Mouse (Mus musculus) CH12F3 (cell line): ENCODE measurements around the gene Eri3.

Experiments used
- in situ Hi-C: fragments of 300-500 bp; cut with MboI; formaldehyde crosslinking; loops from 2 replicates; pipeline ENCODE4 v1.14.3; 2020; ENCODE audit warnings: low sequenced_read_pairs

Gene Eri3

DNA sequence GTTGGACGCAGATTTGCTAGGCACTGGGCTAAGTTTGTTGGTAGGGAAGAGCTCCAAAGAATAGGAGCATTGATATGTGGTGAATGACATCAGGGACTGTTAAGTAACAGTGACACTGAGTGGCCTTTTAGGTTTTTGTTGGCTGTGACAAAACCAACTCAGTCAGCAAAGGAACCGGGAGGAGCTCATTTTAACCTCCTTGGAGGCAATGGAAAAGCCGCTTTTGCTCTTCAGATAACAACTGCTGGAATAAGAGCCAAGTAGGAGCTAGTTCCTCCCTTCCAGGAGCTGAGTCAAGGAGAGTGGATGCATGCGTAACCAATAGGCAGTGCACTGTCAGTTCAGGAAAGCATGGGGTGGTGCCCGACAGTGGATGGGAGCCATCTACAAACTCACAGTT, 20.8 kb downstream of the Eri3 start:
- in situ Hi-C loops = no loop called here

DNA sequence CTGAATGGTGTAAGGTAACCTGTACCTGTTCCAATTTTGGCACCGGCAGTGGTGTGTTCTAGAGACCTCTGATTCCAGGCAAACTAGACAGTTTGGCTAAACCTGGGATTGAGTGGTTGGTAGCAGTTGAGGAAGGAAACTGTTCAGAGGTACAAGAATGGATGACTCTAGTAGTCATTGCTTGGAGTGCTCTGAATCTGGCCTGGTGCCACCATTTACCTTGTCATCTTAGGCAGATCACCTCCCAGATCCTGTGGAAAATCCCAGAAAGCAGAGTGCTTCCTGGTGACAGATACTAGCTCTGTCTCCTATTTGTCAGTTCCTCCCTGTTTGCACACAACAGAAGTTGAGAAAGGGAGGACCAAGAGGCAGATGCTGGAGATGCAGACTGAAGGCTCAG, 27.4 kb downstream of the Eri3 start:
- in situ Hi-C loops = no loop called here

DNA sequence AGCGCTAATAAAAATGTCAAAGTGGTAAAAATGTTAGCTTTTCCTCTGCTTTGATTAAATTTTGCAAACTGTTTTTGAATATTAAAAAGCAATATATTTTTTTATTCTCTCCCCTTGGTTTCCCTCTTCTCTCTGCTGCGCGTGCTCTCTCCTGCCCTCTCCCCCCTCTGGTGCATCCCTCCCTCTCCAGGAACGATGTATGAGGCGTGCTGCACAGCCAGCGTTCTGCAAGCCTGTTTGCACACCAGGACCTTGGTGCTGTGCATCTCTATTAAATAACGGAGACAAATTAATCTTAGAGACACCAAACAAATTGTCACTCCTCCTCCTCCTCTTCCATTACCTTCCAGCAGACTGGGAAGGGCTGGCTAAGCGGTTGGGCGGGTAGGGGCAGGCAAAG, 31.5 kb downstream of the Eri3 start:
- in situ Hi-C loops = no loop called here

DNA sequence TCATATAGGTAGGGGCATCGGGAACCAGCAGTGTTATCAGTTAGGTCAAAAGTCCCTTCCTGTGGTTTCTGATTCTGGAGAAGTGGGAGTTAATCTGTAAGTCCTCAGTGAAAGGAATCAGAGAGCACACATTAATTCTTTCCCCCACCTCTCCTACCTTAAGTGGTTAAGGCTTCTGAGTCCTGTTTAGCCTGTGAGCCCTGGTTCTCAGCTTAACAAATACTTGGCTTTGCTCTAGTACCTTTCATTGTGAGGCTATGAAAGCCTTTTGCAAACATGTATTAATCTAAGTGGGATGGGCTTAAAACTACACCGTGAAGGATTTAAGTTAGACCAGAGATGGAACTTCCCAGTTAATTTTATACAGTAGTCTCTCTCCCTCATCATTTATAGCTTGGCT, 35.8 kb downstream of the Eri3 start:
- in situ Hi-C loops = no loop called here

DNA sequence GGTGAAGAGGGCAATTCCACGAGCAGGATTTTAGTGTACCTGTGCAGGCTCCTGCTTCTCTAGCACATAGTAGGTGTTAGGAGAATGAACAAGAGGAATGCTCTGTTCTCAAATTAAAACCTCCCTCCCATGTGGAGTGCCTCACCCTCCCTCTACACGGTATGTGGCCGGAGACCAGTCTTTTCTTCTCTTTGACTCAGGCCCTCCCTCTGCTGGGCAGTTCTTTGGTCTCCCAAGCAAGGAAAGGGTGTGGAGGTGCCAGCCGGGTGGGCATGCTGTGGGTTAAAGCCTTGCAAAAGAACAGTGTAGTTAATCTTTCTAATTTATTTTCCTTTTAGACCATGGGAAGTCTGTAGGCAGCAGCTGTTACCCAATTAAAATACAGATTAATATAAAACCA, 37.3 kb downstream of the Eri3 start:
- in situ Hi-C loops = no loop called here

DNA sequence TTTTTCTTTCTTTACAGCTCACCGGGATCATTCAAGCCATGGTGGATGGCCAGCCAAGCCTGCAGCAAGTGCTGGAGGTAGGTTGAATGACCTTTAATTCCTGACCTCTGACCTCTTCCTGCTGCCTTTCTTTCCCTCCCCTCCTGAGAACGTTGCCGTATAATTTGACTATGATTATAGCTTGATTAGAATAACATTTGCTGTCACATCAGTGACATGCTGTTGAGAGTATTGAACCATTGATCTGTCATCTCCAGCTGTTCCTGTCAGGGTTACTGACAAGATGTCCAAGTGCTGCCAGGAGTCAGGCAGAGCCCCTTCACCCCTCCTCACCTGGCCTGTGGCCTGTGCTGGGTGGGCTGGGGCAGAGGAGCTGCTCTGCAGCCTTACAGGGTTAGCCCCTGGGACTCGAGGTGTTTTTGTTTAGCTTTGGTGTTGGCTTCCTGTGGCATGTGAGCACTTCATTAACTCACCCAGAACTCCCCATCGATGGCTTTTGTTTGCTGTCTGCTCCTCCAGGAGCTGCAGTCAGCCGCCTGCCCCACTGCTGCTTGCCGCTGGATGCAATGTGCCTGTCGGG, 39.0 kb downstream of the Eri3 start:
- in situ Hi-C loops = no loop called here

DNA sequence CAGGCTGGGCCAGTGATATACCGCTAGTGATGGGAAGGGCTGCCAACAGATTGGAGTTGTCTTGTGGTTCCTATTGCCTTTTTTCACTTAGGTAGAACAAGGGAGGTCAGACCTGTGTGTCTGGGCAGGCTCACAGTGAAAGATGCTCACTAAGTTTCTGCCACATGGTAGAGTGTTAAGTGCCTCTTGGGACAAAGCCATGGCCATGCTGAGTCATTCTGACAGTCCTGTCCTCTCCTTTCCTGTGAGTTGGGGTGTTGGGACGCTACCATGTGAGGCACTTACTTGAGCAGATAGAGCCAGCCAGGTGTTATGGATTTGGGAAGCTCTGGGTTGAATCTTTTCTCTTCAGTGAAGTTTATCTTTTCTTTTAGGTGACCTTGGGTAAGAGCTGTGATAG, 40.6 kb downstream of the Eri3 start:
- in situ Hi-C loops = no loop called here

DNA sequence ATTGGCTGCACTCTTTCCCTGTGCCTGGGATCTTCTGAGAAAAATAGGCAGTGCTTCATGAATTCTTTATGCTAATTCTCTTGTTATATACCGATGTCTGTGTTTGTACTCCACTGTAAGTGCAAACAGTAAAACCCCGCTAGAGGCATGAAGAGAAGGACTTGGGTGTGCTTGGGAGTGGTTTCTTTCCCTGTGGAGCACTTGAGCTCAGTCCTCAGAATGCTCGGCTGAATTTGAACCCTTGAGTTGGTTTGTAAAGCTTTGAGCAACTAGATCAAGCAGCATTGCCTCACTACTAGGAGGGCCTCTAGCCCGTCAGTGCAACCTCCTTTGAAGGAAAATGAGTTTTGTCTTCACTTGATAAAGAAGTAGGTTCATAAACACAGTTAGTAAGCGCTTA, 42.0 kb downstream of the Eri3 start:
- in situ Hi-C loops = no loop called here

DNA sequence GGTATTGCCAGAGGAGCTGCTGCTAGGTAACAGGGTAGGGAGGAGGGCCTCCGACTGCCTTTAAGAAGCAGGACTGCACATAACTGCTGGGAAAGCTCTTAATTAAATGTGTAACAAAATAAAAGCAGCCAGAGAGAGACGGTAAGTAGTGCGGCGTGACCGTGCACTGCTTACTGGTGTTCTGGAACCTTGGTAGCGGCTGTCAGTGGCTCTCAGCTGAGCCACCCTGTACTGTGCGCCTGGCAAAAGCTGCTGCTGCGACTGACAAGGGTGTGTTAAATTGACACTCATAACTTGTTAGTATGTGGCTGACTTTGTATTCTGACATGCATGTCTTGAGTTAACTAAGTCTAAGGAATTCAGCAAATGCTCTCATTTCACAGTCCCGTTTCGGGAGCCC, 45.1 kb downstream of the Eri3 start:
- in situ Hi-C loops = no loop called here

DNA sequence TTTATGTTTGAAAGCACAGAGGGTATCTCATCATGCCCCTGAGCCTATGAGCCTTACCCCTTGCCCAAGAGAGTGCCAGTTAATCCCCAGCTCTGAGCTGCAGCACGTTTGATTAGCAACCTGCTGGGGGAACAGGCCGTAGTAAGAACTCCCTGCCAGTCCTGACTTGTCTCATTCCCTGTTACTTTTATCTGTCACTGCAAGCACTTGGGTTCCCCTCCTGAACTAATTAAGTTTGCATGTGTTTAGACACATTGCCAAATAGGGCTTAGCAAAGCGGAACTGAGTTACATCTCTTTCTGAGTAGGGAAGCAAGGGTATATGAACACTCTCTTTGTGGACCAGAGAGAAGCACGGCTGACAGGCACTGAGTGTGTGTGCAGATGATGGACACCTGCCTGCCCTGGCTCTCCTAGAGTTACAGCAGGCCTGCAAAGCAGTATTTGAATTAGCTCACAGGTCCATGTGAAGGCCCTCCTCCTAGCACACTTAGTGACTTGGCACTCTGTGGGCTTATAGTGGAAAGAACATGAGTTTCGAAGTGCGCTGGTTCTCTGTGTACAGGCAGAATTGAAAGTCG, 49.9 kb downstream of the Eri3 start:
- in situ Hi-C loops = no loop called here

DNA sequence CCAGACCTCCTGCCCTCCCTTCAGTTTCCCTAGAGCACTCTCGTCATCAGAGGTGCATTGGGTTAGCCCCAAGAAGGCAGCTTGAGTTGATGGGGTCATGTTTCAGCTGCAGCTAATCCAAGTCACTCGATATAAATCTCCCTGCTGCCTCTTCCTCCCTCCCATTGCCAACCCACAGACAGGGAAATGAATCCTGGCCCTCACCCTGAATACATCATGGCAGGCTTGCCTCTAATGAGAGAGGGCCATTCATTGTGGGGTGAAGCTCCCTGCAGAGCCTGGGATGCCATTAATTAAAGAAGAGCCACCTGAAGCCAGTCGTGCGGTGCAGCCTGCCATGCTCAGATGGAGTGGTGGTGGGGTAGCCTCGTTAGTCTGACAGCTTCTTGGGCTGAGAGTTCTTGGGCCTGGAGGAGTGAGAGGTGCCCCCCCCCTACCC, 51.2 kb downstream of the Eri3 start:
- in situ Hi-C loops = no loop called here

DNA sequence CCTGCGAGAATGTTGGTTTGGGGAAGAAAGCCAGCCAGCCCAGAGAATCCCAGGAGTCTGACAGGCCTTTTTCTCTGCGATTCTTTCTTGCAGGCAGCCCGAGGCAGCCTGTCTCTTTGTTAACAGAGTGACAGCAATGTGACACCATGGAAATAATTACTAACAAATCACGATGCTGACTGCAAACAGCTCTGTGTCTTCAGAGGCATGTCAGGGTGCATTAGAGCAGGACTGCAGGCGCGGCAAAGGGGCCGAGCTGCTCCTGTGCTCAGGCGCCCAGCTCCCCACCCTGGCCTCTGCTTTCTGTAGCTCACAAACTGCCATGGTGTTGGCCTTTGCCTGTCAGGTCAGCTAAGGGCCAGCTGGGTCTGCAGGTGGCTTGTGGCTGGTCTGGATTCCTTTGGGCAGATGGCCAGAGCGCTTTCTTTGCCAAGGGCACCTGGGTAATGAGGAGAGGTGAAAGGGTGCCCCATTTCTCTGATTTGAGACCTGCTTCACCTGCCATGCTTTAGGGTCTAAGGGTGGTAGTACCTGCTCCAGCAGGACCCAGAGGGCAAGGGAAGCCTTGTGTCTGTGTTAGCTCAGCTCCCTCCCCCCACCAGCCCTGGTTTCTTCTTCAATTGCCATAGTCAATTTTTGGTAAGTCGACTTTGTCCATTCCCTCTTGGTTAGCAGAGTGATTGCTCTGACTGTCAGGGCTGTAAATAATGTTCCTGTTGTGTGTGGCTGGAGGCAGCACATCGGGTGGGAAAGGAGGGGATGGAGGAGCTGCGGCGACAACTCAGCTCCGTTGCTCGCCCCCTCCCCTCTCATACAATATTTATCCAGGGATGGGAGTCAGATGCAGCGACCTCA, 55.2 kb downstream of the Eri3 start:
- in situ Hi-C loops = no loop called here

DNA sequence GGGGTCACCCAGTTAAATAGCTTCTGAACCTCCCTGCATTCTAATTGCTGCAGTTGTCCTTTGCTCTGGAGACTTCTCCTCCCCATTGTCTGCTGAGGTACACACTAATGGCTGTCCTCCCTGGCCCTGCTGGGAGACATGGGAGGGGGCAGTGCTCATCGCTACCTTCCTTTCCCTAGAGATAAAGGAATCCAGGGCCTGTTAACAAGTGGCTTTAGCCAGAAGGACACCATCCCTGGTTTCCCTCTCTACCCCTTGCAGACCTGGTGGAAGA, 55.7 kb downstream of the Eri3 start:
- in situ Hi-C loops = no loop called here

DNA sequence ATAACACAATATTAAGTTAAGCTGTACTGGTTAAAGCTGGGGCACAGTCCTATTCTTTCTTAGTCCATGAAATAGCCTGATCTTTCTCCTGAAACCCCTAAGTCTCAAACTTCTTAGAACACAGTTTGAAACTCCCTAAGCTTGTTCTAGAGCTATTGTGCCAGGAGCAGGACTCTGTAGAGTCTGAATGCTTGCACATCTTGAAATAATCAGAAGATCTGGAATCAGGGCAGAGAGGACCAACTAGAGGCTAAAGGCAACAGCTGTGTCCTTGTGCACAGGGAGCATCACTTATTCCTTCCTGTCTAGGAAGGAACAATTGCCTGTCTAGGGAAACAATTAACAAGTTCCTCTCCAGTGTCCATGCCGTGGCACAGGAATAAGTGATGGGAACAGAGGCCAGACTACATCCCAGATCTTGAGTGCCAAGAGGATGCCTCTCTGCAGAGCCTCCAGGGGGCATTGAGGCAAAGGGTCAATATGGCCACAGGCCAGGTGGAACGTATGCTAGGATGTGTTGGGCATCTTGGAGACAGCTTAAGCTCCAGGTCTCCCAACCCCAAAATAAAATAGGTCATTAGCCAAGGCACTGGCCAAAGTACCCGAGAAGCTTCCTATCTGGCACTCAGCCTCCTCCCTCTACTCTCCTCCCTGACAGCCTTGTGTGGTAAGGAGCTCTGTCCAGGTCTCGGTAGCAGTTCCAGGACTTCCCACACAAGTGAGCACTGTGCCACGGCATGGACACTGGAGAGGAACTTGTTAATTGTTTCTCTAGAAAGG, 56.9 kb downstream of the Eri3 start:
- in situ Hi-C loops = no loop called here

DNA sequence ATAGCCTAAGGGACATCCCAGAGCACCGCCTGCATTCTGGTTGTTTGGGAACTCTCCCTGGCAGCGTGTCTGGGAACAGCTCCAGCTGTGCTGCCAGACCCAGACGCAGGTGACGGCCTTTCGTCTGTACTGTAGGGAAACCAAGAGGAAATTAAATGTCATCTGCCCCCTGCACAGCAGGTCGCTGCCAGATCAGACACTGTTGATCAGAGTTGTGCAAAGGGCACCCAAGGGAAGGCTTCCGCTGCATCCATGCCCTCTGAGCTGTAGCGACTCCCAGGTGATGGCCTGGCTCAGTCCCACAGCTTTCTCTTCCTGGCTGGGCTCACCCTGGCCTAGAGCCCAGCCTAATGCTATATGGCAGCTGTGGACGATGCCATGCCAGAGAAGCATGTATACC, 58.1 kb downstream of the Eri3 start:
- in situ Hi-C loops = no loop called here

DNA sequence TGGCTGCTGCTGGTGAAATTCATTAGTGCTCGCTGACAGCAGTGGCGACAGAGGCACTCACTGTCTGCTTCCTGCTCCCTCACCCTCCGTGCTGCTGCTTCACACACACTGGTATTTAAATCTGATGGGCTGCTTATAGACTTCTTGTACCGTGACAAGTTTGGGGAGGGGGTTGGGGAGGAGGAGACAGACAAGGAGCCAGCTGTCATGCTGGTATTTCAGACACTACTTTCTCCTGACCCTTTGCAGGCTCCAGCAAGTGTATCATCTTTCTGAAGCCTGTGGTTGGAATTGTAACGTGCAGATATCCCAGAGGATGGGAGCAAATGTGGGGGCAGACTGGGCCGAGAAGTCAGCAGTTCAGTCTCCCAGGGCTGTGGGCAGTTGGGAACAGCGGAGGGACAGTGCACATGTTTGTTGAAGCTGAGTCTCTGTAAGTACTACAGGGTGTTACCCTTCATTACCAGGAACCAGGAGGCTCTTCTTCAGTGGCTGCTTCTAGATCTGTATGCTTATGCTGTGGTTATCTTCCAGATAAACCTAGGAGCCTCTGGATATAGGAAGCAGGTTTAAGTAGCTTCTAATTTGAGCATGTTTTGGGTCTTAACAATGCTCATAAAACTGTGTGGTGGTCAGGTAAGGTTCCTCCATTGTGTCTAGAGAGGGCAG, 59.3 kb downstream of the Eri3 start:
- in situ Hi-C loops = no loop called here

DNA sequence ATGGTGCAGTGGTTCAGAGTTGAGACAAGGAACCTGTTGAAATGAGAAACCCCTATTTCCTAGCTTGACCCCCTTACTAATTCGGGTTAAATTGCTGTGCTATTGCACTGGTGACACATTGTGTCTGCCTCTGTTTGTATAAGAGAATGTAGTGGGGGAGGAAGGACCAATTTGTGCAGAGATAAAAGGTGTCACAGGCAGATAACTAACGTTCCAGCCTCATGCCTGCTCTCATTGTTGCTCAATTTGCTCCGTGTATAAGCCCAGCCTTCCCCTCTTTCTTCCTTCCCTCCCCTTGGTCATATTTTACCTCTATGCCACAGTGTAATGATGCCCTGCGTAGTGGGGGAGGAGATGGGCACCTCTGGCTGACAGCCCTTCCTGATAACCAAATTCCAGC, 61.2 kb downstream of the Eri3 start:
- in situ Hi-C loops = no loop called here

DNA sequence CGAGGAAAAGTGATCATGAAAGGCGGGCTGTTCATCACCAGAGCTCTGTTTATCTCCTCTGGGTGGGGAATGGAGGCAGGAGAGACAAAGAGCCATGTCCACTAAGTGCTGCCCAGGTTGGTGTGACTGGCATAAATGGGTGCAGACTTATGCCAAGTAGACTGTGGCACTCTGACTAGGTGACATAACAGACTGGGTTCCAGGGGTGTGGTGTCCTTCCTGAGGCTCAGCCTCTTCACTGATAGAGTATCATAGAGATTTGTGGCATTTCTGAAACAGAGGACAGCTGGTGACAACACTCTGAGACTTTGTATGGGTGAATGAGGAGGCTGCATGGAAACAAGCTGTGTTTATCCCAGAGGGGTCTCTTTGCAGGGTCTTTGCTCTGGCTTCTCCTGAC, 61.6 kb downstream of the Eri3 start:
- in situ Hi-C loops = no loop called here

DNA sequence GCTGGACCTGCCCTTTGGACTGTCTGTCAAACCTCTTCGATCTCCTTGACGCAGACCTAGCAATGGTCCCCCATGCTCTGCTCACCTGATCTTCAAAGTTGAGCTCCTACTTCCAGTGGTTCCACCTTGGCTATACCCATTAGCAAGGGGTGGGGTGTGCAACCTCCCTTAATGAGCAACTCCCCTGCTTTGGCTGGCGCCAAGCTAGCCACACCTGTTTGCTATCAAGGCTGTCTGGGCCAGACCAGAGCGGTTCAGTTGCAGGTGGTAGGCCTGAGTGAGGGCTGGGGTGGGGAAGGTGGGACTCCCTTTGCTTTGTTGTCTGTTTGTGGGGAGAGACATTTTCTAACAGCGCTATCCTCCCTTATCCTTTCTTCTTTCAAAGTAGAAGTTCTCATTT, 62.5 kb downstream of the Eri3 start:
- in situ Hi-C loops = no loop called here

DNA sequence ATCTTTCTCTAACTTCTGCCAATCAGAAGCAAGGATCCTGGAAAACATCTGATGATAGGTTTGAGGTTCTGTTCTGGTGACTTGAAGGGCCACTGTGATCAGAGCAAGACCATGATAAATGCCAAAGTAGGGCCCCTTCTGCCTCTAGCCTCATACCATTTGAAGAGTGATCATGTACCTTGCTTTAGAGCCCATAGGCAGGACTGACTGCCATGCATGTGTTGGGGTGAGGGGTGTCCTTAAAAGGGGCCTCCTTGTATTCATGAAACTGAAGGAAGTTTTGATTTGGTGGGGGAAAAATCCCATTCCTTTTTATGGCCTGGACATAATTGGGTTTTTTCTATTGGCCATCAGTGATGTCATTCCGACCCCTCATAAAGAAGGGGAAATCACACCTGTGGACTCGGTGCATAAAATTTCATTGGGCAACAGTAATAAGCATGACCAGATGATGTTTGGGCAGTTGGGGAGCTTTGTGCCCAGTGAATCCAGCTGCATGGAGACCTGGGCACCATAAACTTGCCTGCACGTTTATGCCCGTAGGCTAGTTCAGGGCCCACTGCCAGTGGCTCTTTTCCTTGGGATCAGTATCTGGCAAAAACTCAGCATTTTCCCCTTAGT, 63.1 kb downstream of the Eri3 start:
- in situ Hi-C loops = no loop called here

DNA sequence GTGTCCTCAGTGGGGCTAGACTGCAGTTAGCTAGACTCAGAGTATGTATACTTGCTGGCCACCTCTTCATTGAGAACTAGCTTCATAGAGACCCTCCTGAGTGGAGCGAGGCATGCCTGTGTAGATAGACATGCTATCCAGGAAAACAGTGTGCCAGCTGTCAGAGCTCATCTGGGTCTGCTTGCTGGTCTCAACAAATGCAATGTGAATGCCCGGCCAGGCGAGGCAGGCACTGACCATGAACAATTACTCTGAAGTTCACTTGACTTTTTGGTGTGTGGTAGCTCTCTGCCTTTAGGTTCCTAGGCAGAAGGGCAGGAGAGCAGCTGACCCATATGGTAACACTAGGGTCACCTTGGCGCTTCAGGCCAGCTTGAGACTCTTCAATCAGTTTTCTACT, 66.4 kb downstream of the Eri3 start:
- in situ Hi-C loops = no loop called here
